Mouse (Mus musculus) stomach, embryonic 14.5 days (tissue): Measurements from ENCODE around the gene Asgr2. TPM values are rescaled to one million over a fixed set of nuclear protein-coding genes. Genes with fewer than 3 reads are reported as not detected.

ENCODE experiments used
- ATAC-seq: fragments of 200-750 bp; cut with Nextera tagmentation; 2 replicates; pipeline ENCODE4 v1.8.0; 2017; ENCODE audit warnings: low read depth, moderate TSS enrichment; ENCODE audit not compliant: insufficient number of reproducible peaks, insufficient read depth, low FRiP score
- H3K27ac ChIP-seq: fragments of 300-500 bp; sonication (generic); 2 replicates; pipeline ENCODE4 v1.5.1; 2014; ENCODE audit warnings: mild to moderate bottlenecking, low read length, moderate library complexity, mixed read lengths
- H3K27me3 ChIP-seq: fragments of 300-500 bp; sonication (generic); 2 replicates; pipeline ENCODE4 v1.6.1; 2014; ENCODE audit warnings: low read length, control low read depth, mixed read lengths; ENCODE audit not compliant: control insufficient read depth, insufficient read depth
- H3K36me3 ChIP-seq: fragments of 300-500 bp; sonication (generic); 2 replicates; pipeline ENCODE4 v1.6.1; 2014; ENCODE audit warnings: mild to moderate bottlenecking, control low read depth, low read length, moderate library complexity, mixed read lengths; ENCODE audit not compliant: control insufficient read depth, insufficient read depth
- H3K4me1 ChIP-seq: fragments of 300-500 bp; sonication (generic); 2 replicates; pipeline ENCODE4 v1.6.1; 2014; ENCODE audit warnings: low read length, control low read depth, mixed read lengths; ENCODE audit not compliant: control insufficient read depth, insufficient read depth
- H3K4me2 ChIP-seq: fragments of 300-500 bp; sonication (generic); replicated peaks from 2 replicates; pipeline ENCODE4 v1.6.1; 2014; ENCODE audit warnings: low read depth, low read length, control low read depth
- H3K4me3 ChIP-seq: fragments of 300-500 bp; sonication (generic); 2 replicates; pipeline ENCODE4 v1.5.1; 2014; ENCODE audit warnings: low read depth, low read length, control low read depth
- H3K9ac ChIP-seq: fragments of 300-500 bp; sonication (generic); replicated peaks from 2 replicates; pipeline ENCODE4 v1.6.1; 2014; ENCODE audit warnings: low read depth, mild to moderate bottlenecking, control low read depth, low read length, moderate library complexity, mixed read lengths
- H3K9me3 ChIP-seq: fragments of 300-500 bp; sonication (generic); 2 replicates; pipeline ENCODE4 v1.6.1; 2016; ENCODE audit warnings: low read depth, low read length, control low read depth; ENCODE audit not compliant: control insufficient read depth
- WGBS: fragments of 180-500 bp; shearing (Covaris S2); extraction: QIAGEN DNeasy Blood & Tissue Kit; methylation state at CpG from one replicate; pipeline ENCODE4 v1.1.7; 2014; 5-methylcytosine and 5-hydroxymethylcytosine counted together
- polyA plus RNA-seq: library from polyadenylated mRNA; unstranded; fragments of >200 nt; fragmentation: Nextera tagmentation; extraction: Ambion mirVana; gene quantifications from 2 replicates; pipeline ENCODE4 v1.2.1, GENCODE M21; 2014

Asgr2 gene
- polyA plus RNA-seq: 0.54 TPM in 1 of 2 replicates, not detected in the other

GRCm38 (mm10) chr11:70091986-70092783 is at the start of gene Asgr2:
Asgr2 (plus strand) TSS chr11:70092644.
- no peak within 1 kb of the TSS for H3K4me2 ChIP-seq
- 71% methylated on average over 12 of the region's 12 CpGs for WGBS
- no peaks in the 10 kb centered on the region for H3K36me3 ChIP-seq
- H3K27ac ChIP-seq: no peak within 1 kb of the TSS
- H3K27me3 ChIP-seq: no peaks in the 10 kb centered on the region
- H3K9me3 ChIP-seq: no peaks in the 10 kb centered on the region
- H3K9ac ChIP-seq: no peak within 1 kb of the TSS
- H3K4me1 ChIP-seq: no peaks in the 10 kb centered on the region
- no peak within 1 kb of the TSS for H3K4me3 ChIP-seq
- no peak for ATAC-seq

GRCm38 (mm10) chr11:70043665-70044064 is 48.8 kb upstream of the Asgr2 start:
- H3K4me2 ChIP-seq: no peak overlapping the region
- H3K27me3 ChIP-seq: no peaks in the 10 kb centered on the region
- 79% methylated on average over 7 of the region's 7 CpGs for WGBS
- H3K36me3 ChIP-seq: peaks cover 23% of the 10 kb centered on the region
- no peak for ATAC-seq
- no peak overlapping the region for H3K9ac ChIP-seq
- no peak overlapping the region for H3K27ac ChIP-seq
- H3K4me3 ChIP-seq: no peak overlapping the region
- no peaks in the 10 kb centered on the region for H3K9me3 ChIP-seq
- H3K4me1 ChIP-seq: no peaks in the 10 kb centered on the region

- Histone ChIP-seq H3K9ac (no peak overlapping the region), H3K4me2 (no peak overlapping the region), H3K27me3 (no peaks in the 10 kb centered on the region), H3K27ac (no peak overlapping the region), H3K9me3 (no peaks in the 10 kb centered on the region), H3K36me3 (peaks cover 16% of the 10 kb centered on the region), H3K4me3 (no peak overlapping the region), H3K4me1 (no peaks in the 10 kb centered on the region)
- 30% methylated on average over 9 of the region's 9 CpGs for WGBS
- no peak for ATAC-seq
Observed at GRCm38 (mm10) chr11:70045435-70045834, 47.0 kb upstream of the Asgr2 start.

- Histone ChIP-seq H3K9ac (no peak overlapping the region), H3K4me2 (no peak overlapping the region), H3K9me3 (no peaks in the 10 kb centered on the region), H3K27ac (no peak overlapping the region), H3K36me3 (no peaks in the 10 kb centered on the region; the same call in 1 of the 2 replicates), H3K27me3 (no peaks in the 10 kb centered on the region), H3K4me3 (no peak overlapping the region), H3K4me1 (0 out of 2 replicates have a peak, but pooled peaks cover 4% of the 10 kb centered on the region)
- WGBS: 59% methylated on average over 6 of the region's 6 CpGs
- no peak for ATAC-seq
Observed at GRCm38 (mm10) chr11:70049366-70049765, 43.1 kb upstream of the Asgr2 start.

GRCm38 (mm10) chr11:70049816-70050215 is 42.6 kb upstream of the Asgr2 start:
- WGBS: 58% methylated on average over 10 of the region's 10 CpGs
- Histone ChIP-seq H3K4me1 (0 out of 2 replicates have a peak, but pooled peaks cover 4% of the 10 kb centered on the region), H3K36me3 (no peaks in the 10 kb centered on the region), H3K4me2 (no peak overlapping the region), H3K9ac (no peak overlapping the region), H3K27me3 (no peaks in the 10 kb centered on the region), H3K9me3 (no peaks in the 10 kb centered on the region), H3K4me3 (no peak overlapping the region), H3K27ac (no peak overlapping the region)
- ATAC-seq: no peak

- Histone ChIP-seq H3K9ac (no peak overlapping the region), H3K4me1 (peaks cover 11% of the 10 kb centered on the region; the same call in 1 of the 2 replicates), H3K27ac (no peak overlapping the region), H3K36me3 (no peaks in the 10 kb centered on the region), H3K4me3 (no peak overlapping the region), H3K4me2 (no peak overlapping the region), H3K9me3 (no peaks in the 10 kb centered on the region), H3K27me3 (0 out of 2 replicates have a peak, but pooled peaks cover 2% of the 10 kb centered on the region)
- ATAC-seq: no peak
- 49% methylated on average over 7 of the region's 7 CpGs for WGBS
Observed at GRCm38 (mm10) chr11:70053156-70053555, 39.3 kb upstream of the Asgr2 start.

- Histone ChIP-seq H3K27me3 (0 out of 2 replicates have a peak, but pooled peaks cover 2% of the 10 kb centered on the region), H3K9ac (no peak within 1 kb of the TSS), H3K9me3 (no peaks in the 10 kb centered on the region), H3K4me2 (no peak within 1 kb of the TSS), H3K4me3 (no peak within 1 kb of the TSS), H3K36me3 (no peaks in the 10 kb centered on the region), H3K4me1 (peaks cover 11% of the 10 kb centered on the region; the same call in 1 of the 2 replicates), H3K27ac (no peak within 1 kb of the TSS)
- 87% methylated on average over 10 of the region's 10 CpGs for WGBS
- ATAC-seq: no peak
Observed at GRCm38 (mm10) chr11:70053898-70054570, 38.4 kb upstream of the Asgr2 start, which contains the start of gene Asgr1. Asgr1 (plus strand) TSS chr11:70054085.

- H3K4me2 ChIP-seq: peak overlapping the region; percentile 22; the same call in 1 of the 2 replicates
- WGBS: 22% methylated on average over 18 of the region's 18 CpGs
- H3K9ac ChIP-seq: no peak overlapping the region
- peaks cover 11% of the 10 kb centered on the region; the same call in 1 of the 2 replicates for H3K4me1 ChIP-seq
- H3K9me3 ChIP-seq: no peaks in the 10 kb centered on the region
- 0 out of 2 replicates have a peak, but pooled peaks cover 2% of the 10 kb centered on the region for H3K27me3 ChIP-seq
- no peak overlapping the region for H3K4me3 ChIP-seq
- ATAC-seq: peak; percentile 39; the same call in 1 of the 2 replicates
- no peak overlapping the region for H3K27ac ChIP-seq
- H3K36me3 ChIP-seq: no peaks in the 10 kb centered on the region
Observed at GRCm38 (mm10) chr11:70055618-70056214, 36.7 kb upstream of the Asgr2 start.
